Mouse (Mus musculus) heart, embryonic 14.5 days (tissue): ENCODE results near the gene H6pd. TPM values are rescaled to one million over a fixed set of nuclear protein-coding genes. Genes with fewer than 3 reads are reported as not detected.
A peak's percentile ranks its signal among the peaks of the same experiment; 100 is the strongest.

ENCODE experiments used
- ATAC-seq: fragments of 200-750 bp; cut with Nextera tagmentation; 2 replicates; pipeline ENCODE4 v1.8.0; 2017; ENCODE audit warnings: low read depth, moderate TSS enrichment; ENCODE audit not compliant: insufficient number of reproducible peaks, insufficient read depth, low FRiP score
- H3K27ac ChIP-seq, 2 experiments: fragments of 200-500 bp in 1 of 2; fragments of 300-500 bp in 1 of 2; sonication (generic) in 1 of 2; replicated peaks in 1 of 2; 2 replicates each; pipeline ENCODE4 v1.5.1; 2012 to 2014; ENCODE audit warnings: low read depth in 2 of 2, low read length in 2 of 2, control low read depth in 1 of 2, mild to moderate bottlenecking in 1 of 2, mixed read lengths in 1 of 2; ENCODE audit not compliant: control insufficient read depth in 1 of 2, insufficient read depth in 1 of 2
- H3K27me3 ChIP-seq: fragments of 300-500 bp; sonication (generic); 2 replicates; pipeline ENCODE4 v1.6.1; 2014; ENCODE audit warnings: mild to moderate bottlenecking, low read length, control low read depth; ENCODE audit not compliant: control insufficient read depth, insufficient read depth
- H3K36me3 ChIP-seq: fragments of 300-500 bp; sonication (generic); 2 replicates; pipeline ENCODE4 v1.6.1; 2014; ENCODE audit warnings: mild to moderate bottlenecking, control low read depth, low read length, mixed read lengths; ENCODE audit not compliant: control insufficient read depth, insufficient read depth
- H3K4me1 ChIP-seq, 2 experiments: fragments of 200-500 bp in 1 of 2; fragments of 300-500 bp in 1 of 2; sonication (generic) in 1 of 2; 2 replicates each; pipeline ENCODE4 v1.6.1; 2012 to 2014; ENCODE audit warnings: low read length in 2 of 2, control low read depth in 1 of 2, mixed read lengths in 1 of 2; ENCODE audit not compliant: control insufficient read depth in 2 of 2, insufficient read depth in 2 of 2
- H3K4me2 ChIP-seq: fragments of 300-500 bp; sonication (generic); 2 replicates; pipeline ENCODE4 v1.6.1; 2014; ENCODE audit warnings: mild to moderate bottlenecking, low read length
- H3K4me3 ChIP-seq, 2 experiments: fragments of 200-500 bp in 1 of 2; fragments of 300-500 bp in 1 of 2; sonication (generic) in 1 of 2; 2 replicates each; pipeline ENCODE4 v1.5.1; 2012 to 2014; ENCODE audit warnings: low read length in 2 of 2, mild to moderate bottlenecking in 2 of 2, control low read depth in 1 of 2, low read depth in 1 of 2, moderate library complexity in 1 of 2; ENCODE audit not compliant: control insufficient read depth in 1 of 2, insufficient read depth in 1 of 2
- H3K9ac ChIP-seq: fragments of 300-500 bp; sonication (generic); 2 replicates; pipeline ENCODE4 v1.6.1; 2014; ENCODE audit warnings: mild to moderate bottlenecking, low read length
- H3K9me3 ChIP-seq: fragments of 300-500 bp; sonication (generic); 2 replicates; pipeline ENCODE4 v1.6.1; 2016; ENCODE audit warnings: low read length, control low read depth; ENCODE audit not compliant: control insufficient read depth
- WGBS: fragments of 180-500 bp; shearing (Covaris S2); extraction: QIAGEN DNeasy Blood & Tissue Kit; methylation state at CpG from one replicate; pipeline ENCODE4 v1.1.7; 2014; 5-methylcytosine and 5-hydroxymethylcytosine counted together
- polyA plus RNA-seq: library from polyadenylated mRNA; unstranded; fragments of >200 nt; fragmentation: Nextera tagmentation; extraction: Ambion mirVana; gene quantifications from 2 replicates; pipeline ENCODE4 v1.2.1, GENCODE M21; 2014

Gene H6pd
- polyA plus RNA-seq, 1 experiment from 2014 or later = 8.9 TPM

GRCm38 (mm10) chr4:149979819-149980308, 29.0 kb downstream of the H6pd start:
- WGBS = 2% methylated on average over 12 of the region's 12 CpGs
- Histone ChIP-seq H3K9ac (peak overlapping the region; percentile 39; the same call in 1 of the 2 replicates), H3K4me2 (peak overlapping the region; percentile 64), H3K4me3 (0 out of 4 replicates have a peak overlapping the region, but pooled peaks of 1 of the 2 experiments have one; percentile 8), H3K27ac (no peak overlapping the region), H3K36me3 (peaks cover 33% of the 10 kb centered on the region), H3K9me3 (no peaks in the 10 kb centered on the region), H3K4me1 (peaks cover 26 to 28% of the 10 kb centered on the region in 2 experiments), H3K27me3 (no peaks in the 10 kb centered on the region)
- peak; percentile 16; the same call in 1 of the 2 replicates for ATAC-seq

GRCm38 (mm10) chr4:149978820-149979219, 30.0 kb downstream of the H6pd start:
- Histone ChIP-seq H3K36me3 (peaks cover 31% of the 10 kb centered on the region), H3K9ac (no peak overlapping the region), H3K9me3 (no peaks in the 10 kb centered on the region), H3K27me3 (no peaks in the 10 kb centered on the region), H3K4me3 (no peak overlapping the region), H3K27ac (no peak overlapping the region), H3K4me1 (peaks cover 26 to 29% of the 10 kb centered on the region in 2 experiments), H3K4me2 (no peak overlapping the region)
- ATAC-seq = no peak
- 79% methylated on average over 2 of the region's 2 CpGs for WGBS

- H3K9me3 ChIP-seq = no peaks in the 10 kb centered on the region
- peak overlapping the region; percentile 44; the same call in 1 of the 2 replicates for H3K9ac ChIP-seq
- peaks cover 24% of the 10 kb centered on the region for H3K36me3 ChIP-seq
- H3K27ac ChIP-seq = peak overlapping the region; percentile 29 to 58; a peak in 2 of 4 replicates
- peaks cover 26 to 29% of the 10 kb centered on the region in 2 experiments for H3K4me1 ChIP-seq
- H3K4me3 ChIP-seq = no peak overlapping the region
- peak; percentile 51; the same call in 1 of the 2 replicates for ATAC-seq
- peak overlapping the region; percentile 21; the same call in 1 of the 2 replicates for H3K4me2 ChIP-seq
- WGBS = 34% methylated on average over 17 of the region's 17 CpGs
- H3K27me3 ChIP-seq = no peaks in the 10 kb centered on the region
These were observed 30.9 kb downstream of the H6pd start for GRCm38 (mm10) chr4:149977801-149978544.

DNA sequence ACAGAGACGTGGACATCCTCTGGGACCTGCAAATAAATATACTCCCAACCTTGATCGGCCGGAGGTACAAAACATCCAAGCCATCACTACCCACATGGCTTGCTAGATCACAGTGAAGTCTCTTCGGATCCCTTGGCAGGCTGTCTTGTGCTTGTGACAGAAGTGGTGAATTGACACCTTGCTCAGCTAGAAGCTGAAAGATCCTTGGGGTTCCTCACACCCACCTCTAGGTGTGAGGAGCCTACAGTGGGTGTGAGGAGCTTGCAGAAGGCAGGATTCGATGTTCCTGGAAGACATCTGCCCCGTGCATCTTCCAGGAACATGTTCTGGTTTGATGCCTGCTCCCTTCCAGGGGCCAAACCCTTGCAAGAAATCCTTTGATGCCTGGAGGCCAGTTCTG, 31.6 kb downstream of the H6pd start:
- H3K4me1 ChIP-seq = peaks cover 26 to 29% of the 10 kb centered on the region in 2 experiments
- no peak overlapping the region for H3K4me2 ChIP-seq
- no peak overlapping the region for H3K27ac ChIP-seq
- H3K27me3 ChIP-seq = no peaks in the 10 kb centered on the region
- H3K9ac ChIP-seq = no peak overlapping the region
- ATAC-seq = no peak
- 61% methylated on average over 6 of the region's 6 CpGs for WGBS
- no peak overlapping the region for H3K4me3 ChIP-seq
- H3K9me3 ChIP-seq = no peaks in the 10 kb centered on the region
- peaks cover 16% of the 10 kb centered on the region; the same call in 1 of the 2 replicates for H3K36me3 ChIP-seq

DNA sequence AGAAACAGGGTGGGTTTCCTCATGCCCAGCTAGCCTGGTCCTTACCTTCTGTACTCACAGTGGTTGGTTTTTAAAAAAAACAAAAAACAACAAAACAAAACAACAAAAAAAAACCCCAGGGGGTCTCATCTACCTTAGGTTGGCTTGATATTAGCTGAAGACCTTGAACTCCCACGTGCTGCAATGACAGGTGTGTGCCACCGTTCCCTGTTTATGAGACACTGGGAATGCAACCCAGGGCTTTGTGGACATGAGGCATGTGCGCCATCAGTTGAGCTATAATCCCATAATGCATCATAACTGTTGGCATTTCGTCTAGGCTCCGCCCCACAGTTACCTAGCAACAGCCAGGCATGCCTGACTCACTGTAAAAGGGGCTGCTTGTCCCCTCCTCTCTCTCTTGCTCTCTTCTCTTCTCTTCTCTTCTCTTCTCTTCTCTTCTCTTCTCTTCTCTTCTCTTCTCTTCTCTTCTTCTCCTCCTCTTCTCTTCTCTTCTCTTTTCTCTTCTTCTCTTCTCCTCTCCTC, 33.0 kb downstream of the H6pd start:
- Histone ChIP-seq H3K4me3 (no peak overlapping the region), H3K4me1 (peaks cover 26 to 29% of the 10 kb centered on the region in 2 experiments), H3K9me3 (no peaks in the 10 kb centered on the region), H3K4me2 (no peak overlapping the region), H3K27me3 (no peaks in the 10 kb centered on the region), H3K27ac (no peak overlapping the region), H3K36me3 (peaks cover 2% of the 10 kb centered on the region; the same call in 1 of the 2 replicates), H3K9ac (no peak overlapping the region)
- 81% methylated on average over 5 of the region's 5 CpGs for WGBS
- ATAC-seq = no peak

GRCm38 (mm10) chr4:149975291-149975690, 33.5 kb downstream of the H6pd start:
- Histone ChIP-seq H3K27ac (no peak overlapping the region), H3K9ac (no peak overlapping the region), H3K4me2 (no peak overlapping the region), H3K4me3 (no peak overlapping the region), H3K4me1 (peaks cover 26 to 29% of the 10 kb centered on the region in 2 experiments), H3K9me3 (no peaks in the 10 kb centered on the region), H3K27me3 (no peaks in the 10 kb centered on the region), H3K36me3 (no peaks in the 10 kb centered on the region)
- no peak for ATAC-seq
- 38% methylated on average over 8 of the region's 8 CpGs for WGBS

GRCm38 (mm10) chr4:149971393-149971792, 37.4 kb downstream of the H6pd start:
- 45% methylated on average over 9 of the region's 9 CpGs for WGBS
- no peak for ATAC-seq
- Histone ChIP-seq H3K4me1 (peaks cover 7 to 8% of the 10 kb centered on the region in 2 experiments), H3K27ac (no peak overlapping the region), H3K27me3 (no peaks in the 10 kb centered on the region), H3K9me3 (no peaks in the 10 kb centered on the region), H3K4me3 (no peak overlapping the region), H3K9ac (no peak overlapping the region), H3K36me3 (no peaks in the 10 kb centered on the region), H3K4me2 (no peak overlapping the region)
